Mouse (Mus musculus) stomach, embryonic 16.5 days (tissue): ENCODE measurements around the gene Per1. TPM values are rescaled to one million over a fixed set of nuclear protein-coding genes. Genes with fewer than 3 reads are reported as not detected.

Source experiments
- ATAC-seq: fragments of 200-750 bp; cut with Nextera tagmentation; 2 replicates; pipeline ENCODE4 v1.8.0; 2017; ENCODE audit warnings: moderate number of reproducible peaks, moderate TSS enrichment; ENCODE audit not compliant: insufficient read depth, low FRiP score
- H3K27ac ChIP-seq: fragments of 300-500 bp; sonication (generic); 2 replicates; pipeline ENCODE4 v1.5.1; 2014; ENCODE audit warnings: low read length
- H3K27me3 ChIP-seq: fragments of 300-500 bp; sonication (generic); 2 replicates; pipeline ENCODE4 v1.6.1; 2014; ENCODE audit warnings: low read length, control low read depth, mixed read lengths; ENCODE audit not compliant: control insufficient read depth, insufficient read depth
- H3K36me3 ChIP-seq: fragments of 300-500 bp; sonication (generic); 2 replicates; pipeline ENCODE4 v1.6.1; 2014; ENCODE audit warnings: low read length; ENCODE audit not compliant: control insufficient read depth, insufficient read depth
- H3K4me1 ChIP-seq: fragments of 300-500 bp; sonication (generic); 2 replicates; pipeline ENCODE4 v1.6.1; 2014; ENCODE audit warnings: low read length, control low read depth, mixed read lengths; ENCODE audit not compliant: control insufficient read depth, insufficient read depth
- H3K4me2 ChIP-seq: fragments of 300-500 bp; sonication (generic); 2 replicates; pipeline ENCODE4 v1.6.1; 2014; ENCODE audit warnings: low read depth, low read length, mixed read lengths
- H3K4me3 ChIP-seq: fragments of 300-500 bp; sonication (generic); replicated peaks from 2 replicates; pipeline ENCODE4 v1.5.1; 2014; ENCODE audit warnings: mild to moderate bottlenecking, low read length
- H3K9ac ChIP-seq: fragments of 300-500 bp; sonication (generic); 2 replicates; pipeline ENCODE4 v1.6.1; 2014; ENCODE audit warnings: low read length
- H3K9me3 ChIP-seq: fragments of 300-500 bp; sonication (generic); replicated peaks from 2 replicates; pipeline ENCODE4 v1.6.1; 2016; ENCODE audit warnings: low read length, control low read depth; ENCODE audit not compliant: control insufficient read depth
- WGBS: fragments of 180-500 bp; shearing (Covaris S2); extraction: QIAGEN DNeasy Blood & Tissue Kit; methylation state at CpG from one replicate; pipeline ENCODE4 v1.1.7; 2014; 5-methylcytosine and 5-hydroxymethylcytosine counted together
- polyA plus RNA-seq: library from polyadenylated mRNA; unstranded; fragments of >200 nt; fragmentation: Nextera tagmentation; extraction: Ambion mirVana; gene quantifications from 2 replicates; pipeline ENCODE4 v1.2.1, GENCODE M21; 2015

Per1 gene
- polyA plus RNA-seq, 1 experiment from 2014 or later = 21.8 TPM

DNA sequence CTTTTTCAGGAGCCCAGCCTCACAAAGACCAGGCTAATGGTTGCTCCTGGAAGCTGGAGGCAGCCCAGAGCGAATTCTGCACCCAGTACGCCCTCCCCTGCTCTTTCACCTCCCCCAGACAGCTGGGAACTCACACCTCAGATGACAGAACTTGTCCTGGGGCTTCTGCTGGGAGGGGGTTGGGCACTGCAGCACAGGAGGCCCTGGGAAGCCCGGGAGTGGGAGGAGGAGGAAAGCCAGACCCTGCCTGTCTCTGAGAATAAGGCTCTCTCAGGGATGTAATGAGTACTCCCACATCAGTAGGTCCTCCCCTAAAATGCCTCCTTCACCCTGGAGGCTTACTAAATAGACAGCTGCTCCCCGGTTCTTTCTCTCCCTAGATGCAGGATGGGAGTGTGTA, 7.9 kb upstream of the Per1 start:
- Histone ChIP-seq H3K27me3 (no peaks in the 10 kb centered on the region), H3K27ac (peak overlapping the region; percentile 95), H3K4me3 (no peak overlapping the region), H3K4me1 (peaks cover 27% of the 10 kb centered on the region), H3K9ac (peak overlapping the region; percentile 27; the same call in 1 of the 2 replicates), H3K36me3 (no peaks in the 10 kb centered on the region), H3K4me2 (no peak overlapping the region), H3K9me3 (no peaks in the 10 kb centered on the region)
- ATAC-seq = peak; percentile 55; the same call in 1 of the 2 replicates
- WGBS = 27% methylated on average over 4 of the region's 4 CpGs

- Histone ChIP-seq H3K27me3 (no peaks in the 10 kb centered on the region), H3K4me3 (no peak overlapping the region), H3K36me3 (peaks cover 2% of the 10 kb centered on the region; the same call in 1 of the 2 replicates), H3K4me2 (no peak overlapping the region; the same call in 1 of the 2 replicates), H3K9me3 (no peaks in the 10 kb centered on the region), H3K9ac (no peak overlapping the region), H3K27ac (peak overlapping the region; percentile 95), H3K4me1 (peaks cover 27% of the 10 kb centered on the region)
- WGBS = 61% methylated on average over 2 of the region's 2 CpGs
- no peak for ATAC-seq
Measured at GRCm38 (mm10) chr11:69087597-69087996, 7.4 kb upstream of the Per1 start.

- Histone ChIP-seq H3K9me3 (no peaks in the 10 kb centered on the region), H3K9ac (peak within 1 kb of the TSS; percentile 97), H3K36me3 (peaks cover 4% of the 10 kb centered on the region; the same call in 1 of the 2 replicates), H3K4me1 (peaks cover 30% of the 10 kb centered on the region), H3K4me3 (peak within 1 kb of the TSS; percentile 73), H3K27ac (peak within 1 kb of the TSS; percentile 95), H3K4me2 (peak within 1 kb of the TSS; percentile 87), H3K27me3 (no peaks in the 10 kb centered on the region)
- peak; percentile 80; the same call in 1 of the 2 replicates for ATAC-seq
- whole genome bisulfite sequencing = under 1% methylated on average over 61 of the region's 67 CpGs
Measured at GRCm38 (mm10) chr11:69088103-69088855, 6.7 kb upstream of the Per1 start, which contains the start of gene Vamp2. Gene Vamp2 (plus strand): TSS chr11:69088490.

DNA sequence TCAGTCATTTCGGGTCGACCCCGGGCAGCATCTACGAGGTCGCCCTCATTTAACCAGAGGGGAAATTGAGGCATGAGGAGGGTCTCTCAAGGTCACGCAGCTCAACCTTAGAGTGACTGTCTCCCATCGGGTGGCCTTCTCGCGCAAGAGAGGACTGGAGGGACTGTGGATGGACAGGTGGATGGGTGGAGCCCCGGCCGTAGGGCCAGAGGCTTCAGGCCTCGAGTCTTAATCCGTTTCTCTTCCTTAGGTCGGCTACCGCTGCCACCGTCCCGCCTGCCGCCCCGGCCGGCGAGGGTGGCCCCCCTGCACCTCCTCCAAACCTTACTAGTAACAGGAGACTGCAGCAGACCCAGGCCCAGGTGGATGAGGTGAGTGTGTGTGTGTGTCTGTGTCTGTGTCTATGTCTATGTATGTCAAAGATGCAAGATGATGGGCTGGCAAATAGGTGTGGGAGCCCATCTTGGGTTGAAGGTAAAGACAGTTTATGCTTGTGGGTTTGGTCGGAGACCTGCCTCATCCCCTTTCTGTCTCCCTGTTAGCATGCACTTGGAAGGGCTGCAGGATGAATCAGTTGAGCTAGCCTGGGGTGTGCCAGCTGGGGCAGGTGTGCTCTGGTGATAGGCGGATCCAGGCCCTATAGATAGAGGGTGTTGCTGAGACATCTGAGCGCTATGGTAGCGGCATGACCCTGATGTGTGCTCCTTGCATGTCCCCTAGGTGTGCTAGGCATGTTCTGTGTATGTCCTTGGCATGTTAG, 6.0 kb upstream of the Per1 start:
- WGBS = 9% methylated on average over 25 of the region's 25 CpGs
- Histone ChIP-seq H3K9ac (peak overlapping the region; percentile 97), H3K4me2 (peak overlapping the region; percentile 87), H3K36me3 (peaks cover 4% of the 10 kb centered on the region; the same call in 1 of the 2 replicates), H3K4me1 (peaks cover 30% of the 10 kb centered on the region), H3K4me3 (peak overlapping the region; percentile 73), H3K27ac (peak overlapping the region; percentile 95), H3K27me3 (no peaks in the 10 kb centered on the region), H3K9me3 (no peaks in the 10 kb centered on the region)
- peak; percentile 15; the same call in 1 of the 2 replicates for ATAC-seq

DNA sequence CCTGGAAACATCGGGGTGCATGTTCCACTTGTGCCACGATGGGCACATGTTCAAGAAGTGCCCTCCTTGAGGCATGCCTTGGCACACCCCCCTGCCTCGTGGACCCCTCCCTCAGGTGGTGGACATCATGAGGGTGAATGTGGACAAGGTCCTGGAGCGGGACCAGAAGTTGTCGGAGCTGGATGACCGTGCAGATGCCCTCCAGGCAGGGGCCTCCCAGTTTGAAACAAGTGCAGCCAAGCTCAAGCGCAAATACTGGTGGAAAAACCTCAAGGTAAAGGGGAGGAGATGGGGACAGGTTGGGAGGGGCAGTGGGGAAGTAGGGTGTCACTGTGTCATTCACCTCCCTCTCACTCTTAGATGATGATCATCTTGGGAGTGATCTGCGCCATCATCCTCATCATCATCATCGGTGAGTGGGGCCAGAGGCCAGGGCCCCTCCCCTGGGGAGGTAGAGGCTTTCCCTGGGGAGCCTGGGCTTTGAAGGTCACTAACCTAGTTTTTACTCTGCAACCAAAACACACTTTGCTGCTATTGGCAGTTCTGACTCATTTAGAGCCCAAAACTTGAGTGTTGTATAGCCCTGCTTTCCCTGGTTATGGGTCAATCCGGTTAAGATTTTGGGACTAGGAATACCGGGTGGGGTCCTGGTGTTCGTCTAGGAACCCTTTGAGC, 5.3 kb upstream of the Per1 start:
- H3K4me3 ChIP-seq = peak overlapping the region; percentile 73
- H3K9ac ChIP-seq = peak overlapping the region; percentile 97
- no peaks in the 10 kb centered on the region for H3K27me3 ChIP-seq
- H3K36me3 ChIP-seq = peaks cover 4% of the 10 kb centered on the region; the same call in 1 of the 2 replicates
- ATAC-seq = no peak
- H3K4me2 ChIP-seq = peak overlapping the region; percentile 87
- no peaks in the 10 kb centered on the region for H3K9me3 ChIP-seq
- peaks cover 34% of the 10 kb centered on the region for H3K4me1 ChIP-seq
- peak overlapping the region; percentile 95; the same call in 1 of the 2 replicates for H3K27ac ChIP-seq
- WGBS = 85% methylated on average over 12 of the region's 12 CpGs

DNA sequence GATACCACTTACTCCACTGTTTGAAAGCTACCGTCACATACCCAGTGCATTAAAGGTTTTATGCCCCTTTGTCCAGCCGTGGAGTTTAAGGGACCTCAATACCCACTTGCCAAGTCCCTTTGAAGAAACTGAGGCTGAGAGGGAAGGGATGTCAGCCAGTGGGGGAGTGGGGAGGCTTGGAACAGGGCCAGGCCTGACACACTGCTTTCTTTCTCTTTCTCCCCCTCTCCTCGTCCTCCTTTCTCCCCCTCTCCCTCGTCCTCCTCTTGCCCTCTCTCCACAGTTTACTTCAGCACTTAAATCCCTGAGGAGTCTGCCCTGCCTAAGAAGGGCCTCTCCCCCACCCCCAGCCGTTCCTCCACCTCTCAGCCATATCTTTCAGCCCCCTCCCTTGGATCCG, 4.7 kb upstream of the Per1 start:
- Histone ChIP-seq H3K4me2 (peak overlapping the region; percentile 87), H3K4me3 (peak overlapping the region; percentile 73; the same call in 1 of the 2 replicates), H3K9ac (peak overlapping the region; percentile 97; the same call in 1 of the 2 replicates), H3K9me3 (no peaks in the 10 kb centered on the region), H3K27ac (0 out of 2 replicates have a peak overlapping the region, but pooled peaks have one; percentile 2), H3K36me3 (peaks cover 4% of the 10 kb centered on the region; the same call in 1 of the 2 replicates), H3K27me3 (no peaks in the 10 kb centered on the region), H3K4me1 (peaks cover 34% of the 10 kb centered on the region)
- ATAC-seq = no peak
- WGBS = 53% methylated on average over 6 of the region's 6 CpGs

DNA sequence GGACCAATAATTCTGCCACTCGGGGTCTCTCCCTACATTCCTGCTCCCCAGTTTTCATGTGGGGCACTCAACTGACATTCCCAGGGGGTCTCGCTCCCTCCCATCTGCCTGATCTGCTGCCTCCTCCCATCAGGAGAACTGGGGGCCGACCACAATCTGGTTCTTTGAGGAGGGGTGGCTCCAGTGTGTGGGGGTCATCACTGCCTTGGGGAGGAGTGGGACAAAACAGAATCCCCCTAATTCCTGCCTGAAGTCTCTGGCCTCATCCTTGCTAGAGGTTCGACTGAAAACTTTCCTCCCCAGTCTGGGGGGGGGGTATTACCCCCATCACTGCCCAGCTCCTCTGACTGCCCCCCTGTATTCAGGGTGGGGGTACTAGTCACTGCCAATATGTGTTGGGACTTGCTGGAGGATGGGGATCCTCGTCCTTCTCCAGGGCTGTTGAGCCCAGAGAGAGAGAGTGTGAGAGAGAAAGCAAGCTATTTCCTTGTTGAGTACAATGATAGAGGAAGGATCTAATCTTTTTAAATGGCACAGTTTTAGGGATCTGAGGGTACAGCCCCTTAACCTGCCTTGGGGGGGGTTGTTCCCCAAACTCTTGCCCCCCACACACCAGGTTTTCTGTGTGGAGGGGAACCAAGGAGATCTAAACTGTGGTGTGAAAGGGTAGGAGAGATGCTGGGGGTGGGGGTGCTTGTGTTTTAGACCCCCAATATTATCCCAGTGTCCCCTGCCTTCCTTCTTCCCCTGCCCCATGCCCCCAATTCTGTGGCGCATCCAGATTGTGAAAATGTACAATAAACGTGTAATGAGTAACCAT, 3.2 kb upstream of the Per1 start:
- H3K27ac ChIP-seq = no peak overlapping the region
- no peak overlapping the region for H3K4me2 ChIP-seq
- no peaks in the 10 kb centered on the region for H3K27me3 ChIP-seq
- no peaks in the 10 kb centered on the region for H3K9me3 ChIP-seq
- peaks cover 29% of the 10 kb centered on the region for H3K4me1 ChIP-seq
- no peak overlapping the region for H3K4me3 ChIP-seq
- no peak overlapping the region for H3K9ac ChIP-seq
- ATAC-seq = no peak
- WGBS = 62% methylated on average over 7 of the region's 7 CpGs
- peaks cover 4% of the 10 kb centered on the region; the same call in 1 of the 2 replicates for H3K36me3 ChIP-seq

DNA sequence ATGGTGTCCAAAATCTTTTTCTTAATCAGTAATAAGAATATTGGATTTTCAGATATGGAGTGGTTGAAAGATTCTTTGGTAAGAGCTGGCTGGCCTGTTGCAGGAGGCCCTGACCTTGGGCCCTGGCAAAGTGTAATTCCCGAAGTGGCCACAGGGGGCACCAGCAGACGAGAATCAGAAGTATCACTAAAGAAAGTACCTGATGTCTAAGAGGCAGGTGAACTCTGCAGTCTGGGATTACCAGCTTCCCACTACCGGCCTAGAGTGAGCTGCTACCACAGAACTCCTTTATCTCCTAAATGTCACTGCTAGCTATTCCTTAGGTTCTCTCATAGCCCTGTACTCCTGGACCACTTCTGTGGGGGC, 2.6 kb upstream of the Per1 start:
- no peak for ATAC-seq
- Histone ChIP-seq H3K9ac (no peak overlapping the region), H3K4me3 (no peak overlapping the region), H3K27me3 (no peaks in the 10 kb centered on the region), H3K4me2 (no peak overlapping the region), H3K36me3 (peaks cover 4% of the 10 kb centered on the region; the same call in 1 of the 2 replicates), H3K9me3 (no peaks in the 10 kb centered on the region), H3K4me1 (peaks cover 26% of the 10 kb centered on the region), H3K27ac (0 out of 2 replicates have a peak overlapping the region, but pooled peaks have one; percentile 19)
- 2% methylated on average over 3 of the region's 3 CpGs for WGBS
